Mouse (Mus musculus) ovary, postnatal 10 days (tissue): ENCODE measurements around the gene Pnisr.
A peak's percentile ranks its signal among the peaks of the same experiment; 100 is the strongest.

ENCODE experiments used
- DNase-seq: peaks from one replicate; pipeline ENCODE4 v3.0.0; 2022; ENCODE audit warnings: low spot score

Gene Pnisr

DNA sequence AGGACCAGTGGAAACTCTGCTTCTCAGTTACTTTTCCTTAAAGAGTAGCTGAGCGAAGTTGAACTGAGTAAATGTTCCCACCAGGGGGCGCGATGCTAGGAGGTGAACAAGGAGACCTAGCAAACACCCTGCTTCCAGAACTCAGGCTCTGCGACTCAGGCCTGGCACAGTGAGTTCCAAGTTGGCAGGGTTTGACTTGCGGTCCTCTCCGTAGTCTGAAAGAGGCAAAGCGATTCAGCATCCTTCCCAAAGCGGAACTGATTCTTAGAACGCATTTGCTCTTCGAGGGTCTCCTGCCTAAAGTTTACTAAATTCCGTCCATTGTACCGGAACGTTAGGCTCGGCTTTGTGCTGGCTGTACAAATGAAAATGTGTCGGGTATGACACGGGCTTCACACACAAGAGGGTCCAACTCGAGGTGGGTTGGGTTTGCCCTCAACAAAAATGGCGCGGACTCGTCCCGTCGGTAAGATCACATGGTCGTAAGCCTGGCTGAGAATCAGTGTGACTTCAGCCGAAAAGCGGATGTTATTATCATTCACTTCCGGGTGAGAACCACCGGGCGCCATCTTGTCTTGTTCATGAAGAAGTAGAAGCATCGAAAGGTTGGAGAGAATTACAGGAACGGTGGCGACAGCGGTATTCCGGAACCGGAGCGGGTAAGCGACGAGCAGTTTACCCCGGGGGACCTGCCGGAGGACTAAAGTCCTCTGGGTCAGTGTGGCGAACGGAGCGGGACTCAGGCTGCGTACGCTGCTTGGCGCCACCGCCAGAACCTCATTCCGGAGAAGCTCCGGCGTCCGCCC is at the start of gene Pnisr:
Pnisr (plus strand) TSS at position 103 of the 806 bp plus-strand sequence.
- peak; percentile 85 for DNase-seq

GRCm38 (mm10) chr4:21801013-21801412 is 46.4 kb upstream of the Pnisr start:
- DNase-seq, result no peak

DNA sequence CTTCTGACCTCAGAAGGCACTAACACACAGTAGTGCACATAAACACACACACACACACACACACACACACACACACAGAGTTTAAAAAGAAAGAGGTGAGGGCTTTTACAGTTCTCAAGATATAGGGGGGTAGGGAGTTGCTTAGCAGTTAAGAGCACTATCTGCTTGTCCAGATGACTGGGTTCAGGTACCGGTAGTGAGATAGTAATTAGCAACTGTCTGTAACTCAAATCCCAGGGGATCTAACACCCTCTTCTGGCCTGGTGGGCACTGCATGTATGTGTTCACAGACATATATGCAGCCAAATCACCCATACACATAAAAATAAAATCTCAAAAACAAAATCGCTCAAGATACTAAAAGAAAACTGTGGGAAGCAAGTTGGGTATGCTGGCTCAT is 45.8 kb upstream of the Pnisr start:
- no peak for DNase-seq

GRCm38 (mm10) chr4:21807204-21807603 is 40.2 kb upstream of the Pnisr start:
- no peak for DNase-seq

DNA sequence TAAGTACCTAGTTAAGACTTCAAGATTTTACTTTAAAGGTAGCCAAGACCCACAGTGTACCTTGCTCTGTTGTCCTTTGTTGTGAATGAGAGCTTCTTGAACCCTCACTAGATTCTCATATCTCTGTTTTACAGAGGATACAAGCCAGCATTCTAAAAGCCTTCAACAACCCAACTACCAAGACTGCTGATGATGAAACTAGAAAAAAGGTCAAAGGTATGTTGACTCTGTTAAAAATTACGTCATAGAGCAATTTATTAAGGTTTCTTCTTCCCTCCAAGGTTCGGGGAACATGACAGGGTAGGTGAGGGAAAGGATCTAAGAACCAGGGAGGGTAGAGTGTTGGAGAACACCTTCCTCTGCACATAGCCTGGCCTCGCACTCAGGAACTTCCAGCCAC is 36.8 kb upstream of the Pnisr start:
- DNase-seq, result no peak

DNA sequence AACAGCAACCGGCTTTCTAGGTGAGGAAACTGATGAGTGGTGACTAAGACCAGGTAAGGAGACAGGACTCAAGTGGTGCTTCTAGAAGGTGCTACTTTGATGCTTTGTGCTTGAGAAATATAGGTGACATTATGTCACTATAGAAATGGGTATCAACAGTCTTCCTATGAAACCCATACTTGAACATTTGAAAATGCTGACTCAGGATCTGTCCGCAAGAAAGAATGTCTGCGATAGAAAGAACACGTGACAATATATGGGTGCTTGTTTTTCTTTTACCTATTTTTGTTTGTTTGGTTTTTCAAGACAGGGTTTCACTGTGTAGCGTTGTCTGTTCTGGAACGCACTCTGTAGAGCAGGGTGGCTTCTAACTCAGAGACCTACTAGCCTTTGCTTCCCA is 34.7 kb upstream of the Pnisr start:
- DNase-seq, result no peak

GRCm38 (mm10) chr4:21814029-21814428 is 33.4 kb upstream of the Pnisr start:
- no peak for DNase-seq

- no peak for DNase-seq
Measured at GRCm38 (mm10) chr4:21826616-21827015, 20.8 kb upstream of the Pnisr start.

GRCm38 (mm10) chr4:21832844-21833243 is 14.5 kb upstream of the Pnisr start:
- no peak for DNase-seq

DNA sequence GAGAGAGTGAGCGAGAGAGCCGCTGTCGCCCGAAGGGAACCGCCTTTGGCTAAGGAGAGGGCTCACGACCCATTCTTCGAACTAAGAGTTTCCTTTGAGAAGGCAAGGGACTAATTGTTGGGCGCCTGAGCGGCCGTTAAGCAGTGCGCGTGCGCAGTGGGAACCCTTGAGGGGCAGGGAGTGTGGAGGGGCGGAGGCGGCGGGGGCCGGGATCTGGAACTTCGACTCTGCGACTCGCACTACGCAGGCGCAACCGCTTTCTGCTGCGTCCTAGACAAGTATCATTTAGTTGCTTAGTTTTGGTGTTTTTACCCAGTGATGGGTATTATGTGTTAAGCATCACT is 876 bp downstream of the Pnisr start:
- no peak for DNase-seq

GRCm38 (mm10) chr4:21857481-21857880 is 10.1 kb downstream of the Pnisr start:
- no peak for DNase-seq

GRCm38 (mm10) chr4:21865226-21865625 is 17.8 kb downstream of the Pnisr start:
- no peak for DNase-seq

DNA sequence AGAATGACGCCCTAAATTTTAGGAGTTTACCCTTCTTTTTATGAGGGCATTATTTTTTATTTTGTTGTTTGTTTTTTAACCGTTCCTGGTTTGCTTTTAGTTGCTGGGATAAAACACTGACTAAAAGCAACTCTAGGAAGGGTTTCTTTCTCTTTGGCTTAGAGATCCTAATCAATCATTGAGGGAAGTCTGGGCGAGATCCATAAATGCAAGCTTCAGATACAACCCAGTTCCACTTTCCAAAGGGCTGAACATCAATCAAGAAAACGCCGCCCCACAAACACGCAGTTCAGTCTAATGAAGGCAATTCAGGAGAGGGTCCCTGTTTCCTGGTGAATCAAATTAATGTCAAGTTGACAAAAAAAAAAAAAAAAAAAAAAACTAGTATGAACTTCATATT is 31.4 kb downstream of the Pnisr start:
- no peak for DNase-seq

DNA sequence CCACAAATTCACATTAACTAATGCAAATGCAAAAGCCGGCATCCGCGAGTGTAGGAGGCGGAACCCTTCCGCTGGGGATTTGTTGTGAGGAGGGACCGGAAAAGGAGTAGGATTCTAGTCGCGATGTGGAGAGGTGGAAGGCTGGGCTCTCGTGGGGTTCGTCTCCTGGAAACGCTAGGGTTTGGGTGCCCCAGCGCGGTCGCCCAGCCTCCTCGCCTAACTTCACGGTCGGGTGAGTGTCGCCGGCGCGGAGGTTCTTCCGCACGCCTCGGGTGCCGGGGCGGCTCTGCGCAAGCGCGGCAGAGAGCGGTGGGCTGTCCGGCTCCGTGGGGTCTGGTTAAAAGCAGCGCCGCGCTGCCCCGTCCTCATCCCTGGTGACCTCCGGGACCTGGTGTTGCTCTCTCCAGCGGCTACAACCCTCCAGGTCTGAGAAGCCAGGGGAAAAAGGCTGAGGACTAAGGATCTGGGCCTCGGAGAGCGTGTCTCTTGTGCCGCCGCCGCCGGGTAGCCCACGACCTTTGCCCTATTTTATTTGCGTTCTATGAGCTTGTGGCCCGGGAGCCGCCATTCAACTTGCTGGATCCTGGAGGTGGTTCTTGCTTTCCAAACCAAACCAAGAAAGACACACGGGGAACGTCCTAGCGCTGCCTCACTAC is 32.3 kb downstream of the Pnisr start, which contains the start of gene Coq3:
Coq3 (plus strand) TSS at position 109 of the 656 bp plus-strand sequence.
- peak; percentile 68 for DNase-seq

- no peak for DNase-seq
Measured at GRCm38 (mm10) chr4:21882806-21883205, 35.4 kb downstream of the Pnisr start.

DNA sequence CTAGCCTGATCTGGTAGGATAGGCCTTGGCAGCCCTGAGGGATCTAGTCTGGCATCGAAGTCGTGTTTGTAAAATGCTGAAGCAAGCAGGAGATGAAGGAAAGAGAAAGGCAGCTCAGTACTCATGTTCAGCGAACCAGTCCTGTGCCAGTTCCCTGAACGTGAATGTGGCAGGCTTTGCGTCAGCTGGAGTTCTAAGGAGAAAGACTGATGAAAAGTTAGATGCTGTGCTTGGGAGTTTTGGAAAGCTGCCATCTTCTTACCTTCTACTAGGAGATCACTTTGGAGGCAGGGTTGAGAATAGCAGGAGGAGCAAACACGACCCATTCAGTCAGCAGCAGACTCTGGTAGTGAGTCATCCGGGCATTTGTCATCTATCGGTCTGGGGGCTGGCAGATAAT is 38.4 kb downstream of the Pnisr start:
- no peak for DNase-seq
